Mouse (Mus musculus) limb, embryonic 11.5 days (tissue): ENCODE measurements at regions not wholly inside any gene's neighbourhood (a gene's known extent, or its start where the extent isn't known, plus 50 kb on each side); places are given as distances from the start of the nearest gene placed in this dataset.

ENCODE experiments used
- ATAC-seq: fragments of 200-750 bp; cut with Nextera tagmentation; 2 replicates; pipeline ENCODE4 v1.8.0; 2017; ENCODE audit warnings: low read depth; ENCODE audit not compliant: insufficient number of reproducible peaks, low FRiP score, low TSS enrichment
- DNase-seq: peaks from one replicate; pipeline ENCODE4 v3.0.0-alpha.2; 2015; ENCODE audit warnings: low spot score
- H3K27ac ChIP-seq: fragments of 300-500 bp; sonication (generic); replicated peaks from 2 replicates; pipeline ENCODE4 v1.5.1; 2014; ENCODE audit warnings: low read depth, mild to moderate bottlenecking, low read length
- H3K27me3 ChIP-seq: fragments of 300-500 bp; sonication (generic); 2 replicates; pipeline ENCODE4 v1.6.1; 2014; ENCODE audit warnings: mild to moderate bottlenecking, low read length, mixed read lengths; ENCODE audit not compliant: control insufficient read depth, insufficient read depth
- H3K36me3 ChIP-seq: fragments of 300-500 bp; sonication (generic); 2 replicates; pipeline ENCODE4 v1.6.1; 2014; ENCODE audit warnings: mild to moderate bottlenecking, low read length, moderate library complexity, mixed read lengths; ENCODE audit not compliant: control insufficient read depth, insufficient read depth
- H3K4me1 ChIP-seq: fragments of 300-500 bp; sonication (generic); 2 replicates; pipeline ENCODE4 v1.6.1; 2014; ENCODE audit warnings: low read length, mixed read lengths; ENCODE audit not compliant: control insufficient read depth, insufficient read depth
- H3K4me2 ChIP-seq: fragments of 300-500 bp; sonication (generic); 2 replicates; pipeline ENCODE4 v1.6.1; 2014; ENCODE audit warnings: low read depth, mild to moderate bottlenecking, moderate library complexity; ENCODE audit not compliant: severe bottlenecking
- H3K4me3 ChIP-seq: fragments of 300-500 bp; sonication (generic); 2 replicates; pipeline ENCODE4 v1.5.1; 2014; ENCODE audit warnings: low read depth, low read length
- H3K9ac ChIP-seq: fragments of 300-500 bp; sonication (generic); 2 replicates; pipeline ENCODE4 v1.6.1; 2014; ENCODE audit warnings: mild to moderate bottlenecking, low read length
- H3K9me3 ChIP-seq: fragments of 300-500 bp; sonication (generic); 2 replicates; pipeline ENCODE4 v1.6.1; 2016; ENCODE audit warnings: low read length; ENCODE audit not compliant: control insufficient read depth
- WGBS: fragments of 180-500 bp; shearing (Covaris S2); extraction: QIAGEN DNeasy Blood & Tissue Kit; methylation state at CpG from one replicate; pipeline ENCODE4 v1.1.7; 2014; 5-methylcytosine and 5-hydroxymethylcytosine counted together

GRCm38 (mm10) chr8:116116625-116117024 is 388.1 kb upstream of the Dynlrb2 start:
- Histone ChIP-seq H3K27ac (no peak overlapping the region), H3K4me2 (no peak overlapping the region), H3K36me3 (no peaks in the 10 kb centered on the region), H3K9ac (no peak overlapping the region), H3K4me1 (peaks cover 5% of the 10 kb centered on the region; the same call in 1 of the 2 replicates), H3K4me3 (no peak overlapping the region), H3K9me3 (no peaks in the 10 kb centered on the region), H3K27me3 (no peaks in the 10 kb centered on the region)
- DNase-seq (no peak), ATAC-seq (no peak)
- 68% methylated on average over 7 of the region's 7 CpGs for WGBS

- Histone ChIP-seq H3K9me3 (no peaks in the 10 kb centered on the region), H3K4me2 (no peak overlapping the region), H3K27ac (no peak overlapping the region), H3K9ac (no peak overlapping the region), H3K36me3 (no peaks in the 10 kb centered on the region), H3K27me3 (no peaks in the 10 kb centered on the region), H3K4me3 (no peak overlapping the region), H3K4me1 (peaks cover 5% of the 10 kb centered on the region; the same call in 1 of the 2 replicates)
- DNase-seq (no peak), ATAC-seq (no peak)
- WGBS, result 77% methylated on average over 18 of the region's 18 CpGs
Observed at GRCm38 (mm10) chr8:116115811-116116372, 388.9 kb upstream of the Dynlrb2 start.

- no peaks in the 10 kb centered on the region for H3K27me3 ChIP-seq
- no peak overlapping the region for H3K4me2 ChIP-seq
- ATAC-seq (no peak), DNase-seq (no peak)
- no peaks in the 10 kb centered on the region for H3K9me3 ChIP-seq
- H3K9ac ChIP-seq, result no peak overlapping the region
- H3K4me3 ChIP-seq, result no peak overlapping the region
- H3K4me1 ChIP-seq, result no peaks in the 10 kb centered on the region; the same call in 1 of the 2 replicates
- 92% methylated on average over 2 of the region's 2 CpGs for WGBS
- H3K36me3 ChIP-seq, result no peaks in the 10 kb centered on the region
- H3K27ac ChIP-seq, result no peak overlapping the region
Observed at GRCm38 (mm10) chr8:116114978-116115377, 389.8 kb upstream of the Dynlrb2 start.

- 89% methylated on average over 2 of the region's 2 CpGs for WGBS
- ATAC-seq (no peak), DNase-seq (no peak)
- H3K27ac ChIP-seq, result no peak overlapping the region
- H3K27me3 ChIP-seq, result no peaks in the 10 kb centered on the region
- no peak overlapping the region for H3K4me2 ChIP-seq
- H3K4me1 ChIP-seq, result no peaks in the 10 kb centered on the region
- H3K4me3 ChIP-seq, result no peak overlapping the region
- H3K36me3 ChIP-seq, result no peaks in the 10 kb centered on the region
- no peak overlapping the region for H3K9ac ChIP-seq
- no peaks in the 10 kb centered on the region for H3K9me3 ChIP-seq
Observed at GRCm38 (mm10) chr8:116114502-116114901, 390.3 kb upstream of the Dynlrb2 start.

- Histone ChIP-seq H3K4me1 (no peaks in the 10 kb centered on the region), H3K36me3 (no peaks in the 10 kb centered on the region), H3K9me3 (no peaks in the 10 kb centered on the region), H3K4me2 (no peak overlapping the region), H3K9ac (no peak overlapping the region), H3K27me3 (no peaks in the 10 kb centered on the region), H3K4me3 (no peak overlapping the region), H3K27ac (no peak overlapping the region)
- no peak for ATAC-seq
- DNase-seq, result no peak
- WGBS, result 84% methylated on average over 12 of the region's 12 CpGs
Observed at GRCm38 (mm10) chr8:116111168-116111567, 393.6 kb upstream of the Dynlrb2 start.

GRCm38 (mm10) chr8:116096666-116097065 is 389.1 kb upstream of the Maf start:
- Histone ChIP-seq H3K36me3 (no peaks in the 10 kb centered on the region), H3K9me3 (no peaks in the 10 kb centered on the region), H3K4me3 (no peak overlapping the region), H3K4me1 (no peaks in the 10 kb centered on the region), H3K9ac (no peak overlapping the region), H3K27ac (no peak overlapping the region), H3K27me3 (no peaks in the 10 kb centered on the region), H3K4me2 (no peak overlapping the region)
- WGBS, result 65% methylated on average over 3 of the region's 3 CpGs
- DNase-seq (no peak), ATAC-seq (no peak)

- Histone ChIP-seq H3K4me3 (no peak overlapping the region), H3K9ac (no peak overlapping the region), H3K9me3 (no peaks in the 10 kb centered on the region), H3K27me3 (no peaks in the 10 kb centered on the region), H3K36me3 (no peaks in the 10 kb centered on the region), H3K4me2 (no peak overlapping the region), H3K4me1 (no peaks in the 10 kb centered on the region), H3K27ac (no peak overlapping the region)
- DNase-seq (no peak), ATAC-seq (no peak)
- WGBS, result 91% methylated on average over 2 of the region's 2 CpGs
Observed at GRCm38 (mm10) chr8:116083156-116083555, 375.6 kb upstream of the Maf start.

GRCm38 (mm10) chr8:116078849-116079407 is 371.3 kb upstream of the Maf start:
- Histone ChIP-seq H3K27ac (no peak overlapping the region), H3K9ac (no peak overlapping the region), H3K27me3 (no peaks in the 10 kb centered on the region), H3K36me3 (no peaks in the 10 kb centered on the region), H3K9me3 (no peaks in the 10 kb centered on the region), H3K4me3 (no peak overlapping the region), H3K4me1 (no peaks in the 10 kb centered on the region), H3K4me2 (no peak overlapping the region)
- ATAC-seq, result no peak
- no peak for DNase-seq
- WGBS, result 76% methylated on average over 5 of the region's 5 CpGs

- no peaks in the 10 kb centered on the region for H3K36me3 ChIP-seq
- no peak overlapping the region for H3K4me2 ChIP-seq
- H3K27me3 ChIP-seq, result no peaks in the 10 kb centered on the region
- DNase-seq, result no peak
- no peak overlapping the region for H3K4me3 ChIP-seq
- no peaks in the 10 kb centered on the region for H3K4me1 ChIP-seq
- no peak overlapping the region for H3K9ac ChIP-seq
- WGBS, result 90% methylated on average over 7 of the region's 7 CpGs
- no peak for ATAC-seq
- H3K27ac ChIP-seq, result no peak overlapping the region
- no peaks in the 10 kb centered on the region for H3K9me3 ChIP-seq
Observed at GRCm38 (mm10) chr8:116071497-116071896, 363.9 kb upstream of the Maf start.
